23 mouse cellular contexts compared by ENCODE assay signal in the genomic region with DNA sequence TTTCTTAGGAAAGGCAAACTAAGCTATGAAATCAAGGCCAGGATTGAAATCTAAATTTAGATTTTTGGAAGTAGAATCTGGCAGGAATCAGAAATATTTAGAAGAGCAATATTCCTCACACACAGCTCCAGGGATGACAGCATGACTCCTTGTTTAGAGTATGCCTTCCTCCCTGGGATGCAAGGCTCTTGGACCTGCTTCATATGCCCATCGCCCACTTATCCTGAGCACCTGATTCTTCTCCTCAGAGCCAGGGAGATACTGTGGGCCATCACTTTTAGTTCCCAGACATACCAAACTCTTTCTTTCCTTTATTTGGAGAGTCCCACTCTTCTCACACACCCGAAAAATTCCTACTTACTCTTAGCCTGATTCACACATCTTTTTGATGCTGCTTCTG.
DNase-seq lines count a peak whose midpoint lies in the region; ATAC-seq and TF ChIP-seq lines count a peak whose summit lies in the region.
"Had no signal": no experiment of that assay in that cellular context is flagged by ENCODE, and none has a peak within 500 bp of the region (broad histone marks: within the 10 kb centered on the region; RNA-seq: fewer than 3 reads in every experiment).

No protein-coding gene starts in this region.

- H3K9ac ChIP-seq in forebrain, postnatal 0 days, result no peak overlapping the region
- H3K9ac ChIP-seq in forebrain, embryonic 14.5 days (ENCODE audit: low read length), result no peak overlapping the region
- no peak overlapping the region for H3K9ac ChIP-seq in intestine, postnatal 0 days (ENCODE audit: low read depth, low read length)
- H3K9ac ChIP-seq in intestine, embryonic 15.5 days, result no peak overlapping the region
- H3K9ac ChIP-seq: embryonic facial prominence, embryonic 13.5 days; forebrain, embryonic 12.5 days; hindbrain, embryonic 12.5 days; hindbrain, embryonic 15.5 days had no signal

- ATAC-seq in forebrain, postnatal 0 days, result no peak
- ATAC-seq in forebrain, embryonic 14.5 days, result no peak
- ATAC-seq in intestine, postnatal 0 days, result no peak
- no peak for ATAC-seq in intestine, embryonic 15.5 days
- ATAC-seq: CD4-positive, CD25-positive, alpha-beta regulatory T cell, adult 4 months had no signal

- no peaks in the 10 kb centered on the region for H3K27me3 ChIP-seq in forebrain, postnatal 0 days (ENCODE audit: insufficient read depth, low read length)
- no peaks in the 10 kb centered on the region for H3K27me3 ChIP-seq in forebrain, embryonic 14.5 days (replicated peaks; ENCODE audit: control insufficient read depth, insufficient read depth, low read length)
- no peaks in the 10 kb centered on the region for H3K27me3 ChIP-seq in intestine, postnatal 0 days (replicated peaks; ENCODE audit: control insufficient read depth, insufficient read depth, low read length)
- no peaks in the 10 kb centered on the region for H3K27me3 ChIP-seq in intestine, embryonic 15.5 days (replicated peaks)
- H3K27me3 ChIP-seq: embryonic facial prominence, embryonic 13.5 days; forebrain, embryonic 12.5 days; hindbrain, embryonic 12.5 days; hindbrain, embryonic 15.5 days had no signal

- H3K9me3 ChIP-seq in forebrain, postnatal 0 days (ENCODE audit: low read length), result no peaks in the 10 kb centered on the region
- no peaks in the 10 kb centered on the region for H3K9me3 ChIP-seq in forebrain, embryonic 14.5 days (replicated peaks; ENCODE audit: control insufficient read depth, low read length)
- H3K9me3 ChIP-seq in intestine, postnatal 0 days (ENCODE audit: control insufficient read depth), result no peaks in the 10 kb centered on the region
- H3K9me3 ChIP-seq in intestine, embryonic 15.5 days, result no peaks in the 10 kb centered on the region
- H3K9me3 ChIP-seq: embryonic facial prominence, embryonic 10.5 days; embryonic facial prominence, embryonic 13.5 days; forebrain, embryonic 12.5 days; hindbrain, embryonic 12.5 days; hindbrain, embryonic 15.5 days had no signal

- DNase-seq in forebrain, postnatal 0 days, result no peak
- no peak for DNase-seq in forebrain, embryonic 14.5 days (ENCODE audit: low spot score)
- DNase-seq in neural tube, embryonic 10.5 days (ENCODE audit: extremely low spot score, low spot score), result no peak
- DNase-seq: adrenal gland, adult 2 months; adrenal gland, postnatal 14 days; cerebellum, adult 11-12 months; cerebellum, adult 9-10 months; cerebellum, postnatal 14 days; embryo, embryonic 11 days; gastrocnemius, postnatal 25 days; heart, adult 2 months; kidney, adult 18-20 months had no signal

- peaks cover 19% of the 10 kb centered on the region; the same call in 1 of the 2 replicates for H3K4me1 ChIP-seq in forebrain, postnatal 0 days (ENCODE audit: insufficient read depth)
- H3K4me1 ChIP-seq in forebrain, embryonic 14.5 days (ENCODE audit: control insufficient read depth, insufficient read depth, low read length), result no peaks in the 10 kb centered on the region
- no peaks in the 10 kb centered on the region for H3K4me1 ChIP-seq in intestine, postnatal 0 days (replicated peaks; ENCODE audit: control insufficient read depth, insufficient read depth, low read length)
- no peaks in the 10 kb centered on the region for H3K4me1 ChIP-seq in intestine, embryonic 15.5 days (replicated peaks)
- H3K4me1 ChIP-seq in cortical plate, adult 2 months (ENCODE audit: control insufficient read depth, insufficient read depth, low read length), result peaks cover 14% of the 10 kb centered on the region
- H3K4me1 ChIP-seq: embryonic facial prominence, embryonic 10.5 days; embryonic facial prominence, embryonic 13.5 days; forebrain, embryonic 12.5 days; hindbrain, embryonic 12.5 days had no signal

- no peak overlapping the region for H3K4me3 ChIP-seq in forebrain, postnatal 0 days (ENCODE audit: low read depth, low read length)
- no peak overlapping the region for H3K4me3 ChIP-seq in forebrain, embryonic 14.5 days (ENCODE audit: low read depth, low read length)
- no peak overlapping the region for H3K4me3 ChIP-seq in intestine, postnatal 0 days (ENCODE audit: low read depth, low read length)
- no peak overlapping the region for H3K4me3 ChIP-seq in intestine, embryonic 15.5 days (replicated peaks)
- no peak overlapping the region for H3K4me3 ChIP-seq in cortical plate, adult 2 months (ENCODE audit: insufficient read depth, low read length)
- H3K4me3 ChIP-seq: embryonic facial prominence, embryonic 10.5 days; embryonic facial prominence, embryonic 13.5 days; erythroblast, embryonic 14.5 days; forebrain, embryonic 12.5 days; heart, adult 2 months; hindbrain, embryonic 12.5 days; hindbrain, embryonic 15.5 days had no signal

- WGBS in forebrain, postnatal 0 days, result 88% methylated on average over 2 of the region's 2 CpGs
- 91% methylated on average over 2 of the region's 2 CpGs for whole genome bisulfite sequencing in forebrain, embryonic 14.5 days
- WGBS in intestine, postnatal 0 days, result 84% methylated on average over 2 of the region's 2 CpGs
- WGBS in intestine, embryonic 15.5 days, result 87% methylated on average over 2 of the region's 2 CpGs

- H3K36me3 ChIP-seq in forebrain, postnatal 0 days (ENCODE audit: insufficient read depth), result no peaks in the 10 kb centered on the region
- no peaks in the 10 kb centered on the region for H3K36me3 ChIP-seq in forebrain, embryonic 14.5 days (ENCODE audit: control insufficient read depth, insufficient read depth, low read length)
- H3K36me3 ChIP-seq in intestine, postnatal 0 days (ENCODE audit: control insufficient read depth, insufficient read depth), result no peaks in the 10 kb centered on the region
- H3K36me3 ChIP-seq in intestine, embryonic 15.5 days, result no peaks in the 10 kb centered on the region
- H3K36me3 ChIP-seq: embryonic facial prominence, embryonic 10.5 days; embryonic facial prominence, embryonic 13.5 days; forebrain, embryonic 12.5 days; hindbrain, embryonic 12.5 days; hindbrain, embryonic 15.5 days had no signal

- H3K4me2 ChIP-seq in forebrain, postnatal 0 days (ENCODE audit: low read depth), result no peak overlapping the region
- H3K4me2 ChIP-seq in forebrain, embryonic 14.5 days (ENCODE audit: low read length), result no peak overlapping the region
- H3K4me2 ChIP-seq in intestine, postnatal 0 days (replicated peaks; ENCODE audit: low read depth), result no peak overlapping the region
- H3K4me2 ChIP-seq in intestine, embryonic 15.5 days (replicated peaks), result no peak overlapping the region
- H3K4me2 ChIP-seq: embryonic facial prominence, embryonic 13.5 days; forebrain, embryonic 12.5 days; heart, embryonic 11.5 days; hindbrain, embryonic 12.5 days; hindbrain, embryonic 15.5 days had no signal

- H3K27ac ChIP-seq in forebrain, postnatal 0 days (ENCODE audit: low read depth, low read length), result 0 out of 2 replicates have a peak overlapping the region, but pooled peaks have one; percentile 52
- no peak overlapping the region for H3K27ac ChIP-seq in forebrain, embryonic 14.5 days (ENCODE audit: low read depth, low read length)
- peak overlapping the region; percentile 35; the same call in 1 of the 2 replicates for H3K27ac ChIP-seq in intestine, postnatal 0 days (ENCODE audit: low read depth, low read length)
- H3K27ac ChIP-seq in intestine, embryonic 15.5 days, result no peak overlapping the region
- H3K27ac ChIP-seq in cortical plate, adult 2 months (ENCODE audit: insufficient read depth, low read length), result peak overlapping the region; percentile 6; the same call in 1 of the 2 replicates
- H3K27ac ChIP-seq: embryonic facial prominence, embryonic 10.5 days; embryonic facial prominence, embryonic 13.5 days; forebrain, embryonic 12.5 days; heart, adult 2 months; hindbrain, embryonic 12.5 days; hindbrain, embryonic 15.5 days had no signal

- no peak for TF ChIP-seq CTCF in forebrain, postnatal 0 days (IDR thresholded peaks at IDR 0.05; ENCODE audit: low read depth)
- TF ChIP-seq CTCF in intestine, postnatal 0 days (IDR thresholded peaks at IDR 0.05; ENCODE audit: low read depth), result no peak
- TF ChIP-seq CTCF in cortical plate, adult 2 months (IDR thresholded peaks at IDR 0.05; ENCODE audit: extremely low read depth, insufficient read depth, low read length), result no peak

- TF ChIP-seq POLR2A in cortical plate, adult 2 months (IDR thresholded peaks at IDR 0.05; ENCODE audit: extremely low read depth, insufficient read depth, low read length), result no peak

Comparison
In these comparisons a context has a peak if more than half of its experiments do, and no peak if none do; other contexts are left out.
1. H3K27ac ChIP-seq: peak in forebrain, postnatal 0 days (single experiment), intestine, postnatal 0 days (single experiment) and cortical plate, adult 2 months (single experiment); none in forebrain, embryonic 14.5 days (single experiment) and intestine, embryonic 15.5 days (single experiment).